Mouse (Mus musculus): ENCODE measurements around the gene Ugt1a9. TPM values are rescaled to one million over a fixed set of nuclear protein-coding genes. Genes with fewer than 3 reads are reported as not detected.

Gene Ugt1a9
- polyA plus RNA-seq, 1 experiment from 2014 or later = not detected

DNA sequence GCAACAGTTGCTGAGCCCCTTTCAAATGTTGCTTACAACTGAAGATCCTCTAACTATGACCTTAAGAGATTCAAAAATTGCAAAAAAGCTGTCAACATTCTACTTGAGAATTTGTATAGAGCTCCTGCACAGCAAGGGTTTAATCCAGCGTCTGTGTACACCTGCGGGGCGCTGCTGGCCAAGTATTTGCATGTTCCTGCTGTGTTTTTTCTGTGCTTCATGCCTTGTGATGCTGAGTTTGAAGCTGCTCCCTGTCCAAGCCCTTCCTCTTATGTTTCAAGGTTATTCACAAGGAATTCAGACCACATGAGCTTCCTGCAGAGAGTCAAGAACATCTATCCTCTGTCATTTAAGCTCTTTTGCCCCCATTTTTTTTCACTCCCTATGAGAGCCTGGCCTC is 121.5 kb downstream of the Ugt1a9 start:
- ATAC-seq (ENCODE audit: low read depth) = no peak
- no peaks in the 10 kb centered on the region for H3K27me3 ChIP-seq (ENCODE audit: control insufficient read depth, insufficient read depth, low read depth, low read length)
- 65% methylated on average over 3 of the region's 3 CpGs for WGBS

DNA sequence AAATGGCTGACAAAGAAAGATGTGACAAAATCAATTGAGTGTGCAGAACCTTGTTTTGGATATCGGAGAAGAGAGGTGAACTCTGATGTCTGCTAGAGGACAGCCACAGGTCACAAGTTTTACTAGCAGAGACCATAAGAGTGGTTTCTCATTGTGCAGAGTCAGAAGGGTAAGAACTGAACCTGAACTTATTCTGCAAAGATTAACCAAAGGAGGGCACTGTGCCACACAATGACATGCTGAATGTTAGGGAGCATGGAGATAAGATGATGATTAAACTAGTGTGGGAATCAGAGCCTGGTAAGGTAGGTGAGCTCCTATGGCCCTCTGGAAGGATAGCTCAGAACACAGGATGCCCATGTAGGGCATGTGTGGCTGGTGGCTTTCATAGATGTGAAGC is 125.1 kb downstream of the Ugt1a9 start:
- H3K4me3 ChIP-seq (ENCODE audit: low read length) = no peak overlapping the region
- no peak overlapping the region for H3K27ac ChIP-seq (ENCODE audit: low read length)
- H3K4me2 ChIP-seq (ENCODE audit: low read depth, low read length) = no peak overlapping the region
- no peak for ATAC-seq (ENCODE audit: low read depth)
- H3K4me1 ChIP-seq (replicated peaks; ENCODE audit: control insufficient read depth, insufficient read depth, low read length) = no peaks in the 10 kb centered on the region
- H3K27me3 ChIP-seq (ENCODE audit: control insufficient read depth, insufficient read depth, low read depth, low read length) = no peaks in the 10 kb centered on the region
- WGBS = 78% methylated on average over 1 of the region's 1 CpGs
- no peaks in the 10 kb centered on the region for H3K36me3 ChIP-seq (ENCODE audit: control insufficient read depth, insufficient read depth, low read length)
- H3K9ac ChIP-seq (ENCODE audit: low read length) = no peak overlapping the region
- H3K9me3 ChIP-seq (ENCODE audit: control insufficient read depth, low read length) = no peaks in the 10 kb centered on the region

More for the DNA sequence above, 121.5 kb downstream of the Ugt1a9 start:
- H3K4me3 ChIP-seq (ENCODE audit: low read length) = no peak overlapping the region
- H3K27ac ChIP-seq (ENCODE audit: low read length) = no peak overlapping the region
- no peaks in the 10 kb centered on the region for H3K36me3 ChIP-seq (ENCODE audit: control insufficient read depth, insufficient read depth, low read length)
- H3K4me2 ChIP-seq (ENCODE audit: low read depth, low read length) = no peak overlapping the region
- H3K4me1 ChIP-seq (replicated peaks; ENCODE audit: control insufficient read depth, insufficient read depth, low read length) = no peaks in the 10 kb centered on the region
- H3K9ac ChIP-seq (ENCODE audit: low read length) = no peak overlapping the region
- H3K9me3 ChIP-seq (ENCODE audit: control insufficient read depth, low read length) = no peaks in the 10 kb centered on the region; the same call in 1 of the 2 replicates

GRCm38 (mm10) chr1:88197443-88197842 is 126.8 kb downstream of the Ugt1a9 start:
- Histone ChIP-seq H3K9me3 (ENCODE audit: control insufficient read depth, low read length) (no peaks in the 10 kb centered on the region), H3K9ac (ENCODE audit: low read length) (no peak overlapping the region), H3K36me3 (ENCODE audit: control insufficient read depth, insufficient read depth, low read length) (no peaks in the 10 kb centered on the region), H3K27ac (ENCODE audit: low read length) (no peak overlapping the region), H3K4me2 (ENCODE audit: low read depth, low read length) (no peak overlapping the region), H3K27me3 (ENCODE audit: control insufficient read depth, insufficient read depth, low read depth, low read length) (no peaks in the 10 kb centered on the region), H3K4me1 (replicated peaks; ENCODE audit: control insufficient read depth, insufficient read depth, low read length) (no peaks in the 10 kb centered on the region), H3K4me3 (ENCODE audit: low read length) (no peak overlapping the region)
- WGBS = 64% methylated on average over 3 of the region's 3 CpGs
- no peak for ATAC-seq (ENCODE audit: low read depth)

GRCm38 (mm10) chr1:88199996-88200395 is 129.4 kb downstream of the Ugt1a9 start:
- no peaks in the 10 kb centered on the region for H3K27me3 ChIP-seq (ENCODE audit: control insufficient read depth, insufficient read depth, low read depth, low read length)
- H3K4me1 ChIP-seq (replicated peaks; ENCODE audit: control insufficient read depth, insufficient read depth, low read length) = peaks cover under 1% of the 10 kb centered on the region; the same call in 1 of the 2 replicates
- peaks cover 6% of the 10 kb centered on the region; the same call in 1 of the 2 replicates for H3K9me3 ChIP-seq (ENCODE audit: control insufficient read depth, low read length)
- WGBS = 55% methylated on average over 2 of the region's 2 CpGs
- H3K4me2 ChIP-seq (ENCODE audit: low read depth, low read length) = no peak overlapping the region
- no peaks in the 10 kb centered on the region for H3K36me3 ChIP-seq (ENCODE audit: control insufficient read depth, insufficient read depth, low read length)
- H3K27ac ChIP-seq (ENCODE audit: low read length) = no peak overlapping the region
- H3K4me3 ChIP-seq (ENCODE audit: low read length) = no peak overlapping the region
- ATAC-seq (ENCODE audit: low read depth) = no peak
- no peak overlapping the region for H3K9ac ChIP-seq (ENCODE audit: low read length)

GRCm38 (mm10) chr1:88200456-88200855 is 129.9 kb downstream of the Ugt1a9 start, which contains the start of gene Ugt1a2:
Gene Ugt1a2, plus strand, starts transcription at chr1:88200601.
- Histone ChIP-seq H3K9ac (ENCODE audit: low read length) (no peak within 1 kb of the TSS), H3K27me3 (ENCODE audit: control insufficient read depth, insufficient read depth, low read depth, low read length) (no peaks in the 10 kb centered on the region), H3K4me3 (ENCODE audit: low read length) (no peak within 1 kb of the TSS), H3K36me3 (ENCODE audit: control insufficient read depth, insufficient read depth, low read length) (no peaks in the 10 kb centered on the region), H3K27ac (ENCODE audit: low read length) (no peak within 1 kb of the TSS), H3K9me3 (ENCODE audit: control insufficient read depth, low read length) (peaks cover 6% of the 10 kb centered on the region; the same call in 1 of the 2 replicates), H3K4me2 (ENCODE audit: low read depth, low read length) (no peak within 1 kb of the TSS), H3K4me1 (replicated peaks; ENCODE audit: control insufficient read depth, insufficient read depth, low read length) (peaks cover 4% of the 10 kb centered on the region; the same call in 1 of the 2 replicates)
- 69% methylated on average over 7 of the region's 7 CpGs for WGBS
- ATAC-seq (ENCODE audit: low read depth) = no peak

DNA sequence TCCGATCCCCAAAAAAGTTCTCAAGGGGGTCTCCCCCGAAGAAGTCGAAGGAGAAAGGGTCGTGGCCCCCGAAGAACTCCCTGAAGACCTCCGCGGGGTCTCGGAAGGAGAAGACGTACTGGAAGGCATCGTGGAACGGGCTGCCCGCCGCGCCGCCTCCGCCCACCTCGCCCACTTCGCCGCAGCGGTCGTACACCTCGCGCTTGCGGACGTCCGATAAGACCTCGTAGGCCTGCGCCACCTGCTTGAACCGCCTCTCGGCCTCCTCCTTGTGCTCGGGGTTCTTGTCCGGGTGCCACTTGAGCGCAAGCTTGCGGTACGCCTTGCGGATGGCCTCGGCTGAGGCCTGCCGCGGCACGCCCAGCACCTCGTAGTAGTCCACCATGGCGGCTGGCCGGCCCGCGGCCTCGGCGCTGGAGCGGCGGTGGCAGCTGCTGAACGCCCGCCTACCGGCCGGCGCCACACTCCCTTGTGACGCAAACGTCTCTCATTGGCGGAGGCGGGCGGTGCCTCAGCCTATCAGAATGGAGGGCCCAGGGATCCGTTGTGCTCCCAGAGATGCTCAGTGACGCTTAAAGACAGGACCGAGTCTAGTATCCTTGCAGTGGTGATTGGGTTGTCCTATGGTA is 134.8 kb downstream of the Ugt1a9 start, which contains the start of gene Dnajb3:
Dnajb3 (minus strand) TSS at position 489 of the 629 bp plus-strand sequence.
- H3K4me2 ChIP-seq (ENCODE audit: low read depth, low read length) = peak within 1 kb of the TSS; percentile 90
- H3K27me3 ChIP-seq (ENCODE audit: control insufficient read depth, insufficient read depth, low read depth, low read length) = no peaks in the 10 kb centered on the region
- peak within 1 kb of the TSS; percentile 54 for H3K4me3 ChIP-seq (ENCODE audit: low read length)
- H3K36me3 ChIP-seq (ENCODE audit: control insufficient read depth, insufficient read depth, low read length) = no peaks in the 10 kb centered on the region
- peaks cover 6% of the 10 kb centered on the region; the same call in 1 of the 2 replicates for H3K9me3 ChIP-seq (ENCODE audit: control insufficient read depth, low read length)
- WGBS = 6% methylated on average over 62 of the region's 62 CpGs
- peak within 1 kb of the TSS; percentile 78 for H3K9ac ChIP-seq (ENCODE audit: low read length)
- H3K4me1 ChIP-seq (replicated peaks; ENCODE audit: control insufficient read depth, insufficient read depth, low read length) = peaks cover 4% of the 10 kb centered on the region; the same call in 1 of the 2 replicates
- H3K27ac ChIP-seq (ENCODE audit: low read length) = no peak within 1 kb of the TSS
- peak; percentile 99 for ATAC-seq (ENCODE audit: low read depth)

DNA sequence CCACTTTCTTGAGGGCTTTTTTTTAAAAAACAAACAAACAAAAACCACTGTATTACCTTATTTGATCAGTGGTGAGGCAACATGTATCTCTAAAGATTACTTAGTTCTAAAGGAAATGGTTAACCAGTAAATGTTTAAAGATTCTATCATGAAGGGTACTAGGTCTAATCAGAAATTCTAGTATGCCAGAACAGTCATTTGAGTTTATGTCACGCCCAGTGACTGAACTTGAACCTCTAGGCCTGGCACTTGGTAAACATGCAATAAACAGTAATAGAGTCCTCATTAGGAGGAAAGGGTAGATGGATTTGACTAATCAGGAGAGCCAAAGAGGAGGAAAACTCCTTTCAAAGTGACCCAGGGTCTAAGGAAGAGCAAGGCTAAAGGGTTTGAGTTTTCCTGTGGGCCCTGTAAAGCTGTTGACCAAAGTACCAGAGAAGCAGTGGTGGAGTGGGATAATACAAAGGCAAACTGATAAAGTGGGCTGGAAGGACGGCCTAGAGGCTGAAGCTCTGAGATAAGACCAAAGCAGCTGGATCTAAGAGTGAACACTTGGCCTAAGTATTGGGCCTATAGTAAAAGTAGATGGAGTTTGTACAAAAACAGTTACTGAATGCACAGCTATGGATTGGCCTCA is 136.4 kb downstream of the Ugt1a9 start:
- 60% methylated on average over 2 of the region's 2 CpGs for WGBS
- Histone ChIP-seq H3K9ac (ENCODE audit: low read length) (no peak overlapping the region), H3K27me3 (ENCODE audit: control insufficient read depth, insufficient read depth, low read depth, low read length) (no peaks in the 10 kb centered on the region), H3K4me1 (replicated peaks; ENCODE audit: control insufficient read depth, insufficient read depth, low read length) (peaks cover 4% of the 10 kb centered on the region; the same call in 1 of the 2 replicates), H3K4me2 (ENCODE audit: low read depth, low read length) (no peak overlapping the region), H3K27ac (ENCODE audit: low read length) (no peak overlapping the region), H3K36me3 (ENCODE audit: control insufficient read depth, insufficient read depth, low read length) (no peaks in the 10 kb centered on the region), H3K4me3 (ENCODE audit: low read length) (no peak overlapping the region), H3K9me3 (ENCODE audit: control insufficient read depth, low read length) (peaks cover 14% of the 10 kb centered on the region)
- no peak for ATAC-seq (ENCODE audit: low read depth)

DNA sequence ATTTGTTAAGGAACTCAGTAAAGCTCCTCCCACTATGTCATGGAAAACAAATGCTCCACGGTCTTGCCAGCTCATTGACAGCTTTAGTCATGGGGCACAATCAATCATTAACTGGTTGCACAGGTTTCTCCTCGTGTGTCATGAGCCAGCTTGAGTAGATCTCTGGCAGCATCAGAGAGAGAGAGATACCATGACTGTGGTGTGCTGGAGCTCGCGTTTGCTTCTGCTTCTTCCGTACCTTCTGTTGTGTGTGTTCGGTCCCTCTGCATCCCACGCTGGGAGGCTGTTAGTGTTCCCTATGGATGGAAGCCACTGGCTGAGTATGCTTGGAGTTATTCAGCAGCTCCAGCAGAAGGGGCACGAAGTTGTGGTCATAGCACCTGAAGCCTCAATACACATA is 141.2 kb downstream of the Ugt1a9 start, which contains the start of gene Ugt1a1:
Ugt1a1 (plus strand) TSS at position 148 of the 400 bp plus-strand sequence.
- no peak for ATAC-seq (ENCODE audit: low read depth)

DNA sequence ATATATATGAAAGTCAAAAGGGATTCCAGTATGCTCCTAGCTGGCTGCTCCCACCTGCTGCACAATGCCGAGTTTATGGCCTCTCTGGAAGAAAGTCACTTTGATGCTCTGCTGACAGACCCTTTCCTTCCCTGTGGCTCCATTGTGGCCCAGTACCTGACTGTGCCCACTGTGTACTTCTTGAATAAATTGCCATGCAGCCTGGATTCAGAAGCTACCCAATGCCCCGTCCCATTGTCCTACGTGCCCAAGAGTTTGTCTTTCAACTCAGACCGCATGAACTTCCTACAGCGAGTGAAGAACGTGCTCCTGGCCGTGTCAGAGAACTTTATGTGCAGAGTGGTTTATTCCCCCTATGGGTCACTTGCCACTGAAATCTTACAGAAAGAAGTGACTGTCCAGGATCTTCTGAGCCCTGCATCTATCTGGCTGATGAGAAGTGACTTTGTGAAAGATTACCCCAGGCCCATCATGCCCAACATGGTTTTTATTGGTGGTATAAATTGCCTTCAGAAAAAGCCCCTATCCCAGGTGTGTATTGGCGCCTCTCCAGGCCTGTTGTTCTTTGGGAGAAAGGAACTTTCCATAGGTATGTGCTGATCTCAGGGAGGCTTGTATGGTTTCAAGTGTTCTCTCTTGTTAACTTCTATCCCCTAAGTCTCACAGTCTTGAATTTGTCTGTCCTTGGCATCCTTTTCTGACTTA is 141.9 kb downstream of the Ugt1a9 start:
- H3K4me3 ChIP-seq (ENCODE audit: low read length) = no peak overlapping the region
- no peak for ATAC-seq (ENCODE audit: low read depth)
- peaks cover 53% of the 10 kb centered on the region for H3K9me3 ChIP-seq (ENCODE audit: control insufficient read depth, low read length)
- H3K9ac ChIP-seq (ENCODE audit: low read length) = no peak overlapping the region
- WGBS = 54% methylated on average over 8 of the region's 8 CpGs
- no peak overlapping the region for H3K4me2 ChIP-seq (ENCODE audit: low read depth, low read length)
- no peak overlapping the region for H3K27ac ChIP-seq (ENCODE audit: low read length)
- no peaks in the 10 kb centered on the region for H3K36me3 ChIP-seq (ENCODE audit: control insufficient read depth, insufficient read depth, low read length)
- H3K27me3 ChIP-seq (ENCODE audit: control insufficient read depth, insufficient read depth, low read depth, low read length) = no peaks in the 10 kb centered on the region
- no peaks in the 10 kb centered on the region for H3K4me1 ChIP-seq (replicated peaks; ENCODE audit: control insufficient read depth, insufficient read depth, low read length)

More for the DNA sequence above, 141.2 kb downstream of the Ugt1a9 start, which contains the start of gene Ugt1a1:
- Histone ChIP-seq H3K4me2 (ENCODE audit: low read depth, low read length) (no peak within 1 kb of the TSS), H3K4me3 (ENCODE audit: low read length) (no peak within 1 kb of the TSS), H3K27me3 (ENCODE audit: control insufficient read depth, insufficient read depth, low read depth, low read length) (no peaks in the 10 kb centered on the region), H3K4me1 (replicated peaks; ENCODE audit: control insufficient read depth, insufficient read depth, low read length) (no peaks in the 10 kb centered on the region), H3K36me3 (ENCODE audit: control insufficient read depth, insufficient read depth, low read length) (no peaks in the 10 kb centered on the region), H3K9ac (ENCODE audit: low read length) (no peak within 1 kb of the TSS), H3K9me3 (ENCODE audit: control insufficient read depth, low read length) (peaks cover 46% of the 10 kb centered on the region), H3K27ac (ENCODE audit: low read length) (no peak within 1 kb of the TSS)
- 62% methylated on average over 8 of the region's 8 CpGs for WGBS
